Mouse (Mus musculus) frontal cortex, postnatal 25 days (tissue): ENCODE data around the gene Stom.
A peak's percentile ranks its signal among the peaks of the same experiment; 100 is the strongest.

ENCODE experiments used
- DNase-seq, 2 experiments: peaks; one replicate each; pipeline ENCODE4 v3.0.0; 2022; ENCODE audit warnings: low spot score in 2 of 2

Stom gene

DNA sequence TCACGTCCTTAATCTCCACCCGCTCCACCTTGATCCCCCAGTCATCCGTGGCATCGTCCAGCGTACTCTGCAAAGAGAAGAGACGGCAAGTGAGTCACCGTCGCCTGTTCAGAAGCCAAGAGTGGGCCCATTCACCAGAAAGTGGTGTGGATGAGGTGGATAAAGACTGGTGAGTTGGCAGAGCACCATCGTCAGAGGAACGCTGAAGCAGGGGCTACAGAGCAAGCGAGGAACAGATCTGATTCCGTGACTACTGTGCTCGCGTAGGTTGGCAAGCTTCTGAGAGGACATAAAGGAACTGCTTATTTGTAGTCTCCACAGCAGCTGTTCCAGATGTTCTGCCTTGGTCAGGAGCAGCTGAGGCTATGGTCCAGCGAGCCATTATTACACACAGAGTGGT, 16.4 kb downstream of the Stom start:
- no peak for DNase-seq

- DNase-seq, result no peak
These were observed 18.4 kb downstream of the Stom start for GRCm38 (mm10) chr2:35318405-35318804.

DNA sequence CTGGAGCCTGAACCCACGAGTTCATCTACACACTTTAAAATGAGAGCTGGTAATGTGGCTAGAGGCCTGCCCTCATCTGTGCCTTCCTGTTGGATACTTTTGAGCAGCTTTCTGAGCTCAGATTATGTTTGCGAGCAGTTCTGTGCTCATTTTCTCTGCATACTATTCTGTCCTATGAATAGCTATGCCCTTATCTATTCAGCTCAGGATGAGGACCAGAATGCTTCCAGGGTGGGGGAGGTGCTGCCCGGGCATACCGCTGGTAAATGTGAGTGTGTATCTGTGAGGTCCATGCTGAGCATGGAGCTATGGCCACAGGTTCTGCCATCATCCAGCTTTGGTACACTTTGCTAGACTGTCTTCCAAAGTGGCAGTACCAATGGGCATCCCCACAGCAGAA, 19.2 kb downstream of the Stom start:
- DNase-seq, result no peak

GRCm38 (mm10) chr2:35314300-35314699, 22.5 kb downstream of the Stom start:
- no peak for DNase-seq

DNA sequence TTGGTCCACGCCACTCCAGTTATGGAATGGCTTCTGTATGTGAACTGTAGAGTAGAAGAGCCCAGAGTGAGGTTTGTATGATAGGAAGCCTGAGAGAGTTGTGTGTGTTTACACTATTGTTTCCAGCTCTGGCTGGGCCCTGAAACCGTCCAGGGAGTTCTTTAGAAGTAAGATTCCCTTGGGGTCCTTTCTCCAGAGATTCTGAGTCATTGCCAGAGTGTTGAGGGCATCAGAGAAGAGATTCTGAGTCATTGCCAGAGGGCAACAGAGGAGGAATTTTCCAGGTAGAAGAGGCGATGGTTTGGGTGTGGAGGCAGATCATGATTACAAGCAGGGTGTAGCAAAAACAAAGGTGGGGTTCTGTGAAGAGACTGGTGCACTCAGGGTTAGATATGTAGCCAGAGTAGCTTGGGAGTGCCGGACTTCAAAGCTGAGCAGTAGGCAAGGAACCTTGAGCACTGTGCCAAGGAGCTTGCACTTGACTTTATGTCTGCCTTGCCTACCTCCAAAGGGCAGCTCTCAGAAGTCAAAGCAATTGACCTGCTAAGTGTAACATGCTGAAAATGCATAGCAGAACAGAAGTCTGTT, 26.8 kb downstream of the Stom start:
- DNase-seq, result no peak

- DNase-seq, result no peak
These were observed 28.6 kb downstream of the Stom start for GRCm38 (mm10) chr2:35308166-35308565.

- no peak for DNase-seq
These were observed 34.5 kb downstream of the Stom start for GRCm38 (mm10) chr2:35302049-35302885.

- no peak for DNase-seq
These were observed 37.3 kb downstream of the Stom start for GRCm38 (mm10) chr2:35299437-35299836.

GRCm38 (mm10) chr2:35297703-35298332, 39.0 kb downstream of the Stom start:
- peak; percentile 67 to 77 for DNase-seq

- no peak for DNase-seq
These were observed 43.5 kb downstream of the Stom start for GRCm38 (mm10) chr2:35293291-35293690.

- no peak for DNase-seq
These were observed 44.1 kb downstream of the Stom start for GRCm38 (mm10) chr2:35292700-35293099.

DNA sequence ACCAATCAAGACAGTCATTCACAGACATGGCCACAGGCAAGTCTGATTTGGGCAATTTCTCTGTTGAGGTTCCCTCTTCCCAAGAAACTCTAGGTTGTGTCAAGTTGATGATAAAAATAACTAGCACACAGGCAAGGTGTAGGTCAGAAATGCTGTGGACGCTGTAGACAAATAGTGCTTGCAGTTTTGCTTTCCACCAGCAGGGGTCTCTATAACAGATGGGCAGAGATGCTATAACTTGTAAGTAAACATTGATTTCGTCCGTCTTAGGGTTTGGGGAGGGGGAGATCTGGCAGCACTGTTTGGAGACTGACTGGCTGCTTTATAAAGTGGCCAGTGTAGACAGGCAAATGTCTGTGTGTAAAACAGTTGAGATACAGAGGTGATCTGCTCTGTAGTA, 44.9 kb downstream of the Stom start:
- peak in 1 of 2 experiments; percentile 42 for DNase-seq

DNA sequence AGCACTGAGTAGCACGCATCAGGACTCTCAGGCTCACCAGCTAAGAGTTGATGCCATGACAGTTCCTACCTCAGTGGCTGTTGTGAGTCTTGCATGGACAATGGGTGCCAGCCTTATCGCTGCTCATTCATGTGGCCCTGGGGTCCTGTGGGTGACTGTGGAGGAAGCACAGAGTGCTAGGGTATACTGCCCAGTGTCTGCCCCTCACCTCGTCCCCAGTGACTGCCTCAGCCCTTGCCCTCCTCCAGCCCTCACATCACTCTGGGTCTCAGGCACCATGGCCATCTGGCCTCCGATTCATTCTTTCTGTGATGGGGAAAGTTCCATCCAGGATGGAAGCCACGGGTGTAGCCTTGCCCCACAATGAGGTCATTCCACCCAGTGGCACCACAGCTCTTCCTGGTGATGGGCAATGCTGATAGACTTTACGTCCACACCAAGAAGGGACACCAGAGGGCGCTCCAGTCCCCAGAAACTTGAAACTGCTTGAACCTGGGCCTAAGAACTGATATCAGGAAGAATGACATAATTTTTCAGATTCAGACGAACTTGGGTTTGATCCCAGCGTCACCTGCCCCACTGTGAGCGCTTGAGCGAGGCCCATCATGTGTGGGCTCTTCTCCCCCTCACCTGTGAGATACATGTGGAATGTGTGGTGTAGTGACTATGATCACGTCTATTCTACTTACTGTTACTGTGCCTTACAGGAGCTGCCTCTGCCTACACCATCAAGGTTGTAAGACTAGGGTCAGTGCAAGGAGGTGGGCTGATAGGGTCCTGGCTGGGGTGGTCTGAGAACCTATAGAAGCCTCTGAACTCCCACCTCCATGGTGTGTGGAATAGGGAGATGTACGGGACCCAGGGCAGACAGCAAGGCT, 47.8 kb downstream of the Stom start:
- peak; percentile 78 to 85 for DNase-seq

- DNase-seq, result no peak
These were observed 49.7 kb downstream of the Stom start for GRCm38 (mm10) chr2:35287017-35287620.

DNA sequence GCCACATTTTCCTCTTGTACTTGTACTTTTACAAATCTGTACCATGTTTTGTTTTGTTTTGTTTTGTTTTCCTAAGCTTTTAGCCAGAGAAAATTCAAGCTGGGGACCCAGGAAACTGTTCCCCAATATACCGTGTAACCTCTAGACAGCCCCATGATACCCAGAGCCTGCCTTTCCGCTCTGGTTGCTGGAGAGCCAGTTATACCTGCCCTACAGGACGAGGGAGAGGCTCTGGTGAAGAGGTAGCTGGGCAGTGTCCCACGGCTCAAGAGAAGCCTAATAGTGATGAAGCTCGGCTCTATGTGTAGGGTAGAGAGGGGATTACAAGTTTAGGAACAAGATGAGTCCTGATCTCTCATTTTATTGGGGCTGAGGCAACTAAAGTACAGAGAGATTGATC, 51.6 kb downstream of the Stom start:
- no peak for DNase-seq

- DNase-seq, result no peak
These were observed 52.8 kb downstream of the Stom start for GRCm38 (mm10) chr2:35283997-35284396.

GRCm38 (mm10) chr2:35282214-35282613, 54.6 kb downstream of the Stom start:
- DNase-seq, result no peak

GRCm38 (mm10) chr2:35280001-35280400, 56.8 kb downstream of the Stom start:
- no peak for DNase-seq

DNA sequence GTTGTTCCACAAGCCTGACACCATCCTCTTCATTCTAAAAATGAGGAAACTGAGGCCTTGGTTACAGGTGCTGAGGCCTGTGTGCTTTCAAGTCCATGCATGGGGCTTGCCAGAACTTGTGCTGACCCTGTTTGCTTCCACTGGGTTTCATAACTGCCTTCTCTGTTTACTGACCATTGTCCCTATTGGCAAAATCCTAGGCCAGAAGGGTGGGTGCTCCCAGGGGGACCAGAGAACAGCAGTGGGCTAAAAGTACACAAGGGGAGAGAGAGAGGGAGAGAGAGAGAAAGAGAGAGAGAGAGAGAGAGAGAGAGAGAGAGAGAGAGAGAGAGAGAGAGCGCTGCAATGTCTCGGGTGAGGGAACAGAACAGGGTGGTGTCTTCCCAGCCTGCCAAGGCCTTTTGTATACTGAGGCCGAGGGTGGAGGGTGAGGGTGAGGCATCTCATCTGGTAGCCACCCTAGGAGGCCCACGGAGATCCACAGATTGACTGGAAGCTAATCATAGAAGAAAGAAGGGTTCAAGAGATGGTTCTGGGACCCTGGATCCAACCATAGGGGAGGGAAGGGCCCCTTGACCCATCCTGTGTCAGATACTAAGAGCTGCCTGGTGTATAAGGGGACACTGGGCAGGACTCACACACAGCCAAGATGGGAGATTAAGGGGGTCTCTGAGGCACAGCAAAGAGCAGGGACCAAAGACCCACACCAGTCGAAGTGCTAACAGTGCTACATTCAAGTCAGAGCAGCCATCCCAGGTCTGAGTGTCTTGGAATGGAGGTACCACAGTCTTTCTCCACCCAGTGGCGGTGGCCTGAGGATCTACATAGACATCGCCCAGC, 58.2 kb downstream of the Stom start:
- DNase-seq, result no peak

DNA sequence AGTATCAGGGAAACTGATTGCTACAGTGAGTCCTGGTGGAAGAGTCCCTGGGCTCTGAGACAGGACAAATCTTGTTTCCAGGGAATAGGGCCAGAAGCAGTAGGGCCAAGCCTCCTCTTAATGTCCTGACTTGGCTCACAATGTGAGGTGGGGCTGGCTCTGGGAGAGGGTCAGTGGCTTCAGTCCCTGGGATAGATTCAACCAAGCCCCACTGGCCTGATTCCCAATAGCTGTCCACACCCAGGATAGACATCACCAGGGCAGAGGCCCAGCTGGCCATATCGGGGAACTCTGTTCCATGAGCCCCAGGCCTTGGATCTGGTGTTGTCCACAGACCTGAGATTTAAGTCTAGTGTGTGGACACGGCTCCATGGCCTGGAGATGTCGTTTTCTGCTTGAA, 59.1 kb downstream of the Stom start:
- DNase-seq, result no peak

GRCm38 (mm10) chr2:35273536-35273935, 63.2 kb downstream of the Stom start:
- DNase-seq, result no peak
